Mouse (Mus musculus): ENCODE results near the gene Nr0b2.

DNA sequence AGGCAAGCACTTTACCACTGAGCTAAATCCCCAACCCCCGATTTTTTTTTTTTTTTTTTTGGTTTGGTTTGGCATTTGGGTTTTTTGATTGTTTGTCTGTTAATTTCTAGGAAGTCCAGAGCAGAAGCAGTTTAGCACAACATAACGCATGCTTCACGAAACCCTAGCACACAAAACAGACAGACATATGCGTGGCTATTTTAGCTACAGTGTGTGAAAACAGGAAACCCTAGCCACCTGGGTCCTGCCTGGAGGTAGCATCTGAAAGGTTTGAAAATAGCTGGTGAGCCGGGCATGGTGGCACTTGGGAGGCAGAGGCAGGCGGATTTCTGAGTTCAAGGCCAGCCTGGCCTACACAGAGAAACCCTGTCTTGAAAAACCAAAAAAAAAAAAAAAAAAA, 42.9 kb downstream of the Nr0b2 start:
- TF ChIP-seq POLR2A (IDR thresholded peaks at IDR 0.05; ENCODE audit: low read depth, low read length) (no peak), CTCF (IDR thresholded peaks at IDR 0.05; ENCODE audit: extremely low read depth, insufficient read depth, insufficient read length, insufficient replicate concordance) (no peak)

Measured in spleen, adult 2 months (tissue).